Mouse (Mus musculus) 416B (cell line): ENCODE results near the gene Psph.

Experiments used
- DNase-seq: peaks from one replicate; pipeline ENCODE4 v3.0.0; 2011; ENCODE audit warnings: low read depth

Gene Psph

GRCm38 (mm10) chr5:129731021-129731420 is 56.2 kb downstream of the Psph start:
- no peak for DNase-seq

GRCm38 (mm10) chr5:129730344-129730743 is 56.9 kb downstream of the Psph start:
- peak; percentile 41 for DNase-seq

GRCm38 (mm10) chr5:129729286-129729685 is 58.0 kb downstream of the Psph start:
- no peak for DNase-seq

- no peak for DNase-seq
Measured at GRCm38 (mm10) chr5:129726784-129727183, 60.5 kb downstream of the Psph start.

GRCm38 (mm10) chr5:129725774-129726392 is 61.4 kb downstream of the Psph start:
- DNase-seq: no peak

- DNase-seq: peak; percentile 88
Measured at GRCm38 (mm10) chr5:129724834-129725773, 62.1 kb downstream of the Psph start, which contains the start of gene Nipsnap2. TSS of gene Nipsnap2 (plus strand) at chr5:129725063.

- peak; percentile 70 for DNase-seq
Measured at GRCm38 (mm10) chr5:129724268-129724667, 63.0 kb downstream of the Psph start.

GRCm38 (mm10) chr5:129720176-129720575 is 67.1 kb downstream of the Psph start:
- no peak for DNase-seq

GRCm38 (mm10) chr5:129717016-129717415 is 70.2 kb downstream of the Psph start:
- peak; percentile 42 for DNase-seq
